Mouse (Mus musculus) kidney, embryonic 15.5 days (tissue): ENCODE data around the gene Scube3. TPM values are rescaled to one million over a fixed set of nuclear protein-coding genes. Genes with fewer than 3 reads are reported as not detected.

Experiments used
- ATAC-seq: fragments of 200-750 bp; cut with Nextera tagmentation; replicated peaks from 2 replicates; pipeline ENCODE4 v1.8.0; 2017; ENCODE audit warnings: moderate TSS enrichment; ENCODE audit not compliant: low FRiP score
- H3K27ac ChIP-seq: fragments of 300-500 bp; sonication (generic); 2 replicates; pipeline ENCODE4 v1.5.1; 2015; ENCODE audit warnings: mild to moderate bottlenecking, inconsistent platforms
- H3K27me3 ChIP-seq: fragments of 300-500 bp; sonication (generic); 2 replicates; pipeline ENCODE4 v1.6.1; 2015; ENCODE audit warnings: inconsistent platforms
- H3K36me3 ChIP-seq: fragments of 300-500 bp; sonication (generic); 2 replicates; pipeline ENCODE4 v1.6.1; 2015; ENCODE audit warnings: inconsistent platforms
- H3K4me1 ChIP-seq: fragments of 300-500 bp; sonication (generic); 2 replicates; pipeline ENCODE4 v1.6.1; 2015; ENCODE audit warnings: inconsistent platforms
- H3K4me2 ChIP-seq: fragments of 300-500 bp; sonication (generic); 2 replicates; pipeline ENCODE4 v1.6.1; 2015; ENCODE audit warnings: moderate library complexity, mild to moderate bottlenecking, inconsistent platforms
- H3K4me3 ChIP-seq: fragments of 300-500 bp; sonication (generic); replicated peaks from 2 replicates; pipeline ENCODE4 v1.5.1; 2015; ENCODE audit warnings: mild to moderate bottlenecking, inconsistent platforms
- H3K9ac ChIP-seq: fragments of 300-500 bp; sonication (generic); 2 replicates; pipeline ENCODE4 v1.6.1; 2015; ENCODE audit warnings: mild to moderate bottlenecking, inconsistent platforms
- H3K9me3 ChIP-seq: fragments of 300-500 bp; sonication (generic); replicated peaks from 2 replicates; pipeline ENCODE4 v1.6.1; 2016; ENCODE audit warnings: inconsistent platforms
- WGBS: fragments of 180-500 bp; shearing (Covaris S2); methylation state at CpG from one replicate; pipeline ENCODE4 v1.1.7; 2015; ENCODE audit warnings: mixed read lengths; 5-methylcytosine and 5-hydroxymethylcytosine counted together
- polyA plus RNA-seq: library from polyadenylated mRNA; unstranded; fragments of >200 nt; fragmentation: Nextera tagmentation; extraction: Ambion mirVana; gene quantifications from 2 replicates; pipeline ENCODE4 v1.2.1, GENCODE M21; 2015

Scube3 gene
- polyA plus RNA-seq, 1 experiment from 2014 or later = 17.7 TPM

DNA sequence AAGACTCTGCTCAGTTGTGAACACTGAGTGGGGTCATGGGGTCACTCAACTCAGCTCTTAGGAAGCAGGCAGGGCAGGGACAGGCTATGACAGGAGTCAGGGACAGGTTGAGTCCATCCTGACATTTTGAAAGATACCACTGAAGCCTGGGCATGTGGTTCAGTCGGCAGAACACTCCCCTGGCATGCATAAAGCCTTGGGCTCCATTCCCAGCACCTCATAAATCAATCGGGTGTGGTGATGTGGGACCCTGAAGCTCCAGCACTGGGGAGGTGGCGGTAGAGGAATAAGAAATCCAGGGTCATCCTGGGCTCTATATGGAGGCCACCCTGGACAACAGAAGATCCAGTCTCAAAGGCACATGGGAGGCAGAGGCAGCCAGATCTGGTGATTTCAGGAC is 6.4 kb upstream of the Scube3 start:
- WGBS = 49% methylated on average over 3 of the region's 3 CpGs
- Histone ChIP-seq H3K4me3 (no peak overlapping the region), H3K9ac (no peak overlapping the region), H3K36me3 (no peaks in the 10 kb centered on the region), H3K4me2 (no peak overlapping the region), H3K4me1 (peaks cover 43% of the 10 kb centered on the region), H3K9me3 (no peaks in the 10 kb centered on the region), H3K27me3 (peaks cover 8% of the 10 kb centered on the region), H3K27ac (no peak overlapping the region)
- ATAC-seq = no peak

- Histone ChIP-seq H3K9me3 (no peaks in the 10 kb centered on the region), H3K4me1 (peaks cover 49% of the 10 kb centered on the region), H3K4me2 (no peak overlapping the region), H3K9ac (0 out of 2 replicates have a peak overlapping the region, but pooled peaks have one; percentile 7), H3K27ac (no peak overlapping the region), H3K27me3 (peaks cover 12% of the 10 kb centered on the region), H3K4me3 (no peak overlapping the region), H3K36me3 (no peaks in the 10 kb centered on the region)
- no peak for ATAC-seq
- WGBS = 28% methylated on average over 5 of the region's 5 CpGs
Observed at GRCm38 (mm10) chr17:28136266-28136665, 5.7 kb upstream of the Scube3 start.

DNA sequence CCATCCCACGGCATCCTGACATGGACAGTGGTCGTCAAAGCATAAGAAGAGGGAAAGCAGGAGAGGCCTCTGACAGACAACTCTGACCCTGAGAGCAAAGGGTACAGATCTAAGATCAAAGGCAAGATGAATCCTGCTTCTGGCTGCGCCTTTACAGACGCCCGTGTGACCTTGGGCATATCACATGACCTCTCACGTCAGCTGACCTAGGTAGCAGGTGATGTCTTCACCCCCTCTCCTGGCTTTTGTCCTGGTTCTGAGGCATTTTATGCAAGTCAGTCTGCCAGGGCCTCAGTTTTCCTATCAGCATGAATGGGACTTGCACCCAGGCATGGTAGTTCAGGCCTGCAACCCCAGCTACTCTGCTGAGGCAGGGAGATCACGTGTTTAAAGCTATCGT is 3.9 kb upstream of the Scube3 start:
- H3K27ac ChIP-seq = no peak overlapping the region
- H3K9ac ChIP-seq = no peak overlapping the region
- H3K4me2 ChIP-seq = no peak overlapping the region
- H3K4me3 ChIP-seq = no peak overlapping the region
- peaks cover 14% of the 10 kb centered on the region for H3K27me3 ChIP-seq
- peaks cover 53% of the 10 kb centered on the region for H3K4me1 ChIP-seq
- WGBS = 83% methylated on average over 8 of the region's 8 CpGs
- H3K36me3 ChIP-seq = no peaks in the 10 kb centered on the region
- no peaks in the 10 kb centered on the region for H3K9me3 ChIP-seq
- ATAC-seq = no peak

- H3K27me3 ChIP-seq = peaks cover 14% of the 10 kb centered on the region
- no peak overlapping the region for H3K27ac ChIP-seq
- H3K4me2 ChIP-seq = no peak overlapping the region
- no peak overlapping the region for H3K4me3 ChIP-seq
- no peaks in the 10 kb centered on the region for H3K36me3 ChIP-seq
- no peak for ATAC-seq
- H3K9ac ChIP-seq = no peak overlapping the region
- 63% methylated on average over 9 of the region's 9 CpGs for WGBS
- no peaks in the 10 kb centered on the region for H3K9me3 ChIP-seq
- H3K4me1 ChIP-seq = peaks cover 55% of the 10 kb centered on the region
Observed at GRCm38 (mm10) chr17:28138685-28139084, 3.3 kb upstream of the Scube3 start.

DNA sequence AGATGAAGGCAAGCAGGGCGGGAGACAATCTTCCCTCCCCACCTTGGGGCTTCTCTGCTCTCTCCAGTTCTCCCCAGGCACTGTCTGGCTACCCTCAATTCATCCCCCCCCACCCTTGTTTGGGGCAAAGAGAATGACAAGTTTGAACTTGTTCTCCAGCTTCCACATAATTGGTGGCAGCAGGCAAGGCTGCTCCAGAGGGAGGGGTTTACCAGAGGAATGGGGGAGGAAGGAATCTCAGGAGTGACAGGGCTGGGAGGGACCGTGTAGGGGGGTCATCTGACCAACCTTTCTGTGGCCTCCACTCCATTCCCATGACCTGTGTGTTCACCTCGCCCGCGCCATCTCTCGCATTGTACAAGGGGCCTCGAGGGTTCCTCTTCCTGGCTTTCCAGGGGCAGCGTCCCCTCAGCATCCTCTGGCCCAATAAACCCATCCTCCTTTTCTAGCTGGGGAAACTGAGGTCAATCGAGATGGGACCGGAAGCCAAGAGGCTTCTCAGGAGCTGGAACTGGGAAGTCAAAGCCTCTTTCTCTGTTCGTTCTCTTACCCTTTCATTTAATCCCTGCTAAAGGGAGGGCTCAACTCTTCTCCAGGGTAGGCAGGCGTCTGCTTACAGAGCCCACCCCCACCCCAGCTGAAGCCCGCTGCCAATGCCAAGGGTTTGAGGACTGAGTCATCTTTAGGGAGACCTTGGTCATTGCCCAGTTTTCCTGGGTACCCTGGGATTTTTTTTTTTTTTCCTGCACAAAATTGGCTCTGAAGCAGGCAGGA is 1.3 kb upstream of the Scube3 start:
- ATAC-seq = no peak
- Histone ChIP-seq H3K27me3 (peaks cover 17% of the 10 kb centered on the region), H3K4me1 (peaks cover 72% of the 10 kb centered on the region), H3K27ac (peak overlapping the region; percentile 91), H3K9me3 (no peaks in the 10 kb centered on the region), H3K4me2 (peak overlapping the region; percentile 95), H3K4me3 (peak overlapping the region; percentile 73; the same call in 1 of the 2 replicates), H3K36me3 (no peaks in the 10 kb centered on the region), H3K9ac (no peak overlapping the region)
- 22% methylated on average over 13 of the region's 13 CpGs for WGBS

DNA sequence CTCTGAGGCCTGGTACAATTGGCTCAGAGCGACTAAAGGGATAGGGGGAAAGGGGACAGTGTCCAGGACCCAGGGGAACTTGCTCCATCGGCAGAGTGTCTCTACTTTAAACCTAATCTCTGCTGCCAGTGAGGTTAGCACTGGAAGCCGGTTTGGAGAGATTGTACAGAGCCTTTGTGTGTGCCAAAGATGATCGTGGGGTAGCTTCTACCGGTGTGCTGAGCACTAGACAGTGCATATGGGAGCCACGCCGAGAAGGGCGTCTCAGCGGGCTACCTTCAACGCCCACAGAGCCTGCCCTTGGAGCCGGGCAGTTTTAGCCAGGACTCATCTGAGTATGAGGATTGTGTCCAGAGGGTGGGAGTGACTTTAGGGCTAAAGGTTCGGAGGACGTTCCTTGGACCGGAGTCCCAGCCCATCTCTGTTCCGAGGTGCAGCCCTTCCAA is 713 bp upstream of the Scube3 start:
- peak overlapping the region; percentile 95 for H3K4me2 ChIP-seq
- no peaks in the 10 kb centered on the region for H3K36me3 ChIP-seq
- peak overlapping the region; percentile 73 for H3K4me3 ChIP-seq
- H3K27ac ChIP-seq = peak overlapping the region; percentile 91
- ATAC-seq = no peak
- 2% methylated on average over 15 of the region's 15 CpGs for WGBS
- no peaks in the 10 kb centered on the region for H3K9me3 ChIP-seq
- H3K4me1 ChIP-seq = peaks cover 75% of the 10 kb centered on the region
- peak overlapping the region; percentile 84 for H3K9ac ChIP-seq
- peaks cover 17% of the 10 kb centered on the region for H3K27me3 ChIP-seq

DNA sequence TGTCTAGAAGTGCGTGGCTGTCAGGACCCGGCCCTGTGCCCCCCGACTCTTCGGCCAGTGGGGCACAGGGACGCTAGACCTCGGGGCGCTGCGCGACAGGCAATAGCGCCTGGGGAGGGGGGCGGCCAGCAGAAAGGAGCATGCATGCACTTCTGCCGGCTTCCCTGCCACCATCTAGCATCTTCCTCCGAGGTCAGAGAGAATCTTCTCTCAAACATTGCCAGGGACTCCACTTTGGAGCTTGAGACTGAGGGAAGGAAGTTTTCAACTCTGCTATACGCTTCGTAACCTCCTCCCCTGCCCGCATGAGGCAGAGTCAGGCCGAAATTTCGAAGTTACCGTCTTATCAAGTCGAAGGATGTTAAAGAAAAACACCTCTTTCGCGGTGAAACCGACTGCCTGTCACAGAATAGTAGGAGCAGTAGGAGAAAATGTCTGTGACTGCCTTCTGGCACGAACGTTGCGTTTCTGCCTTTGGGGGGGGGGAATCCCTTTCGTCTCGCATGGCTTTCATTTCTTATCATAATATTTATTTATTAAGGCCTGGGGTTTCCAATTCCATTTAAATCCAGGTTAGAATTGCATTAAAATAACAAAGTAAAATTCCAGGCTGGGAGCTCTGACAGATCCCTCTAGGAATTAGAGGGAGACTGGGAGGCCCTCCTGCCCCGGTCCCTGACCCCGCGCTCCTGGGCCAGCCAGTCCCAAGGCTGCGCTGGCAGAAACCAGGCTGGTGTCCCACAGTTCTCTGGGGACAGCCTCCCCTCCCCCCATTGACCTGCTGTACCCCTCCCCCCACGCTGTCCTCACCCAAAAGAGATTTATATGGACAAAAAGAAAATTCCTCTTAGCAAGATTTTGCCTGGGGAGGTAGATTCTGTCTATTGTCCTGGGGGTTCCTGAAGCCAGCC is 1.0 kb downstream of the Scube3 start:
- Histone ChIP-seq H3K27ac (peak overlapping the region; percentile 91), H3K4me2 (peak overlapping the region; percentile 95), H3K4me1 (peaks cover 82% of the 10 kb centered on the region), H3K4me3 (peak overlapping the region; percentile 73), H3K9me3 (no peaks in the 10 kb centered on the region), H3K9ac (peak overlapping the region; percentile 84), H3K36me3 (no peaks in the 10 kb centered on the region), H3K27me3 (peaks cover 17% of the 10 kb centered on the region)
- ATAC-seq = peak; percentile 12; the same call in 1 of the 2 replicates
- 2% methylated on average over 33 of the region's 33 CpGs for WGBS

GRCm38 (mm10) chr17:28143751-28144150 is 1.8 kb downstream of the Scube3 start:
- Histone ChIP-seq H3K4me3 (peak overlapping the region; percentile 73), H3K27ac (peak overlapping the region; percentile 91; the same call in 1 of the 2 replicates), H3K4me1 (peaks cover 77% of the 10 kb centered on the region), H3K36me3 (no peaks in the 10 kb centered on the region), H3K27me3 (peaks cover 17% of the 10 kb centered on the region), H3K4me2 (peak overlapping the region; percentile 95), H3K9me3 (no peaks in the 10 kb centered on the region), H3K9ac (peak overlapping the region; percentile 18; the same call in 1 of the 2 replicates)
- 3% methylated on average over 9 of the region's 9 CpGs for WGBS
- no peak for ATAC-seq

- Histone ChIP-seq H3K27me3 (peaks cover 17% of the 10 kb centered on the region), H3K27ac (0 out of 2 replicates have a peak overlapping the region, but pooled peaks have one; percentile 91), H3K4me2 (peak overlapping the region; percentile 95), H3K4me3 (peak overlapping the region; percentile 73), H3K36me3 (no peaks in the 10 kb centered on the region), H3K9ac (peak overlapping the region; percentile 18; the same call in 1 of the 2 replicates), H3K9me3 (no peaks in the 10 kb centered on the region), H3K4me1 (peaks cover 80% of the 10 kb centered on the region)
- no peak for ATAC-seq
- 22% methylated on average over 6 of the region's 6 CpGs for WGBS
Observed at GRCm38 (mm10) chr17:28144241-28144640, 2.3 kb downstream of the Scube3 start.

DNA sequence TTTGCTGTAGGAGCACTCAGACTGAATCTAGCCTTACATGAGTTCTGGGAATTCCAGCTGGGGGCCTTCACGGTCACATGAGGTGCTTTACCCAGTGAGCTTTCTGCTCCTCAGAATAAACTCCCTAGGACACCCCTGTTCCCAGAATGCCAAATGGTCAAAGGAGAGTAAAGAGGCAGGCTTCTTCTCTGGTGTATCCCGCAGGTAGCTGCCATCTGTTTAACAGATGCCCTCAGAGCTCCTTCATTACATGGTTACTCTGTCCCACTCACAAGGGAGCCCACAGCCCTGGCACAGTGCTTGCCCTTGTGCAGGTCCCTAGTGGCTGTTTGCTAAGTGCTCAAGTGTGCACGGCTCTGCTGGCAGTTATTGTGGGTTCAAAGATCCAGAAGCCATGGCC is 6.3 kb downstream of the Scube3 start:
- Histone ChIP-seq H3K9ac (no peak overlapping the region), H3K4me2 (no peak overlapping the region), H3K4me3 (no peak overlapping the region), H3K27me3 (0 out of 2 replicates have a peak, but pooled peaks cover 2% of the 10 kb centered on the region), H3K9me3 (no peaks in the 10 kb centered on the region), H3K4me1 (peaks cover 55% of the 10 kb centered on the region), H3K36me3 (peaks cover 6% of the 10 kb centered on the region; the same call in 1 of the 2 replicates), H3K27ac (no peak overlapping the region)
- WGBS = 88% methylated on average over 3 of the region's 3 CpGs
- no peak for ATAC-seq

DNA sequence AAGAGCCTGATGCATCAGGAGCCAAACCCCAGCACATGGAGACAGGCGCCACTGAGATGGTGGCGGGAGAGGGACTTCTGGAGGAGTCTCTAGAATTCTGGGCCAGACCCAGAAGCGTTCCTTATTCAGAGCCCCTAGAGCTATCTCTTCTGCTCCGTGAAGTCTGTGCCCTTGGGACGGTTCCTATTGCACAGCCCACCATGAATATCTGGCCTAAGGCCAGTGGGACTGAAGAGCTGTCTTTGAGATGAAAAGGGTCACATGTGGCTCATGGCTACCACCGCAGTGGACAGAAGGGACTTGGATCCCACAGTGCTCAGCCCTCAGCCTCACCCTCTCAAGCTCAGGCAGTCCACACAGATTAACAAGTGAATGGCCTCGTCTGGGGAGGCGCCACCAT is 7.8 kb downstream of the Scube3 start:
- no peaks in the 10 kb centered on the region for H3K9me3 ChIP-seq
- H3K4me1 ChIP-seq = peaks cover 40% of the 10 kb centered on the region
- H3K9ac ChIP-seq = no peak overlapping the region
- no peak overlapping the region for H3K4me3 ChIP-seq
- WGBS = 70% methylated on average over 8 of the region's 8 CpGs
- no peak overlapping the region for H3K4me2 ChIP-seq
- H3K27me3 ChIP-seq = no peaks in the 10 kb centered on the region
- no peak overlapping the region for H3K27ac ChIP-seq
- H3K36me3 ChIP-seq = peaks cover 10% of the 10 kb centered on the region; the same call in 1 of the 2 replicates
- no peak for ATAC-seq

DNA sequence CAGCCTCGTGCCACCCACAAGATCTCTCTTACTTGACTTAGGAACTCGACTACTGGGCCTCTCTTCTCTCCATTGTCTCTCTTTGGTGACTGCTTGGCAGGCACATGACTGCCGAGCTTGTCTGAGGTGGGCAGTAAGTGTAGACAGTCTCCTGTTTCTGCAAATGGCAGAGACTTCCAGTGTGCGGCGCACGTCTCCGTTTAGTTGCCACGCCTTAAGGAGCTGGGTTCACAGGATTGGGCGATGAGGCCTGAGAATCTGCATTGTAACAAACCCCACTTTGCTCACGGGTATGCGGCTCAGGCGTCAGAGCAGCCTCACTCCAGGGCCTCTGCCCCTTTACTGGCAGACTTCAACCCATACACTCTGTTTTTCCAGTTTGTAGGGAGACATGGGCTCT is 8.5 kb downstream of the Scube3 start:
- Histone ChIP-seq H3K4me2 (no peak overlapping the region), H3K27ac (no peak overlapping the region), H3K4me3 (no peak overlapping the region), H3K9ac (no peak overlapping the region), H3K9me3 (no peaks in the 10 kb centered on the region), H3K36me3 (peaks cover 17% of the 10 kb centered on the region; the same call in 1 of the 2 replicates), H3K4me1 (peaks cover 33% of the 10 kb centered on the region), H3K27me3 (no peaks in the 10 kb centered on the region)
- no peak for ATAC-seq
- 74% methylated on average over 12 of the region's 12 CpGs for WGBS
